ENCODE assay signal across 11 mouse cellular contexts in the genomic region with DNA sequence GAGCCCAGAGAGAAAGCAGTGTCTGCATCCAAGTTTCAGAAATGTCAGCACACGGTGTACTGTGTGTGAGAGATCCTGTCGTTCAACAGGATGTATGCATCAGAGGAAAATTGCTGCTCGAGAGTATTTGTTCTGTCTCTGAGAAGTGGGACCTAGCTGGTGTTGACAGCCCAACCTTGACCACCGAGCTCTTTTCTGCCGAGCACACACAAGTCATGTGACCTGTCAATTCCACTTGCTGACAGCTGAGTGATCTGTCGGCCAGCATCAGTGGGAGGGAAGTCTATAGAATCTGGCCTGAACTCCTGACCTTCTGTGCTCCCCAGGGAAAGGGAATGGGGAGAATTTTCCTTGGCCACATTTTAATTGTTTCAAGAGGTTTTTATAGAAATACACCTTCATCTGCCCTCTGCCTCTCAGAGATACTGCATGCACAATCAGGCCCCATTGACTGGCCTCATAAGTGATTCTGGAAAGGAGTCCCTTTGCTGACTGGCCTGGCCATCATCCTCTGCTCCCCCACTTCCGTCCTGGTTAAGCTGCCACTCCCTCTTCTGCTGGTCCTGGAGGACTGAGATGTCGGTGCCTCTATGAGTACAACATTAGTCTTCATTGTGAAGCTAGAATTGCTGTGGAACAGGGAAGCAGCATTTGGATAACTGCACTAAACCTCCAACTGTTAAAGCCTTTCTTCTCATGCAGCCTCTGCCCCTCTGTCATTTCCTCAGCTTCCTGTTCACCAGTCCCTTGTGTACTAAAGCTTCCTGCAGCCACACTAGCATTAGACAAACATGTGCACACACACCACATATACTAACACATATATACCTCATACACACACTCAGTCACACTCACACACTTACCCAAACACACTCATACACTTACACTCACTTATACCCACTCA. TPM values are rescaled to one million over a fixed set of nuclear protein-coding genes. Genes with fewer than 3 reads are reported as not detected.
DNase-seq lines count a peak whose midpoint lies in the region; ATAC-seq and TF ChIP-seq lines count a peak whose summit lies in the region.
"Had no signal": no experiment of that assay in that cellular context is flagged by ENCODE, and none has a peak within 500 bp of the region (broad histone marks: within the 10 kb centered on the region; RNA-seq: fewer than 3 reads in every experiment).

No protein-coding gene starts in this region.

- no peaks in the 10 kb centered on the region for H3K9me3 ChIP-seq in kidney, postnatal 0 days (replicated peaks; ENCODE audit: low read length)
- H3K9me3 ChIP-seq in embryonic facial prominence, embryonic 10.5 days: no peaks in the 10 kb centered on the region
- no peaks in the 10 kb centered on the region for H3K9me3 ChIP-seq in heart, postnatal 0 days (replicated peaks; ENCODE audit: control insufficient read depth, low read length)
- no peaks in the 10 kb centered on the region for H3K9me3 ChIP-seq in midbrain, embryonic 11.5 days (ENCODE audit: control insufficient read depth, low read length)

- H3K9ac ChIP-seq in kidney, postnatal 0 days (ENCODE audit: low read depth, low read length): no peak overlapping the region
- no peak overlapping the region for H3K9ac ChIP-seq in heart, postnatal 0 days (replicated peaks; ENCODE audit: low read depth, low read length)
- H3K9ac ChIP-seq in midbrain, embryonic 11.5 days (ENCODE audit: low read length): no peak overlapping the region

- TF ChIP-seq CTCF in kidney, postnatal 0 days (IDR thresholded peaks at IDR 0.05; ENCODE audit: low read depth): no peak
- TF ChIP-seq CTCF in heart, postnatal 0 days (IDR thresholded peaks at IDR 0.05; ENCODE audit: low read depth): no peak

- H3K4me1 ChIP-seq in kidney, postnatal 0 days (replicated peaks; ENCODE audit: insufficient read depth, low read length): no peaks in the 10 kb centered on the region
- peaks cover 33% of the 10 kb centered on the region for H3K4me1 ChIP-seq in embryonic facial prominence, embryonic 10.5 days
- H3K4me1 ChIP-seq in heart, postnatal 0 days (ENCODE audit: control insufficient read depth, insufficient read depth): peaks cover 27% of the 10 kb centered on the region
- H3K4me1 ChIP-seq in midbrain, embryonic 11.5 days (ENCODE audit: control insufficient read depth, insufficient read depth, low read length): peaks cover 12% of the 10 kb centered on the region

- no peaks in the 10 kb centered on the region for H3K36me3 ChIP-seq in kidney, postnatal 0 days (ENCODE audit: insufficient read depth, low read length)
- no peaks in the 10 kb centered on the region for H3K36me3 ChIP-seq in embryonic facial prominence, embryonic 10.5 days (replicated peaks)
- H3K36me3 ChIP-seq in heart, postnatal 0 days (replicated peaks; ENCODE audit: control insufficient read depth, insufficient read depth, low read length): peaks cover 25% of the 10 kb centered on the region
- no peaks in the 10 kb centered on the region for H3K36me3 ChIP-seq in midbrain, embryonic 11.5 days (ENCODE audit: control insufficient read depth, insufficient read depth, low read length)

- 0 out of 2 replicates have a peak overlapping the region, but pooled peaks have one; percentile 2 for H3K27ac ChIP-seq in kidney, postnatal 0 days
- H3K27ac ChIP-seq in embryonic facial prominence, embryonic 10.5 days (replicated peaks): peak overlapping the region; percentile 63; the same call in 1 of the 2 replicates
- peak overlapping the region; percentile 75 for H3K27ac ChIP-seq in heart, postnatal 0 days (ENCODE audit: low read depth)
- H3K27ac ChIP-seq in midbrain, embryonic 11.5 days (ENCODE audit: low read depth, low read length): no peak overlapping the region

- 37% methylated on average over 8 of the region's 8 CpGs for WGBS in kidney, postnatal 0 days
- 24% methylated on average over 8 of the region's 8 CpGs for WGBS in embryonic facial prominence, embryonic 10.5 days
- 4% methylated on average over 8 of the region's 8 CpGs for WGBS in heart, postnatal 0 days
- 25% methylated on average over 8 of the region's 8 CpGs for WGBS in midbrain, embryonic 11.5 days

- H3K27me3 ChIP-seq in kidney, postnatal 0 days (ENCODE audit: insufficient read depth, low read length): no peaks in the 10 kb centered on the region
- peaks cover 2% of the 10 kb centered on the region; the same call in 1 of the 2 replicates for H3K27me3 ChIP-seq in embryonic facial prominence, embryonic 10.5 days (replicated peaks; ENCODE audit: low read depth, poor library complexity, severe bottlenecking)
- H3K27me3 ChIP-seq in heart, postnatal 0 days (ENCODE audit: control insufficient read depth, insufficient read depth, low read length): no peaks in the 10 kb centered on the region
- no peaks in the 10 kb centered on the region for H3K27me3 ChIP-seq in midbrain, embryonic 11.5 days (ENCODE audit: control insufficient read depth, insufficient read depth, low read length)

- ATAC-seq in kidney, postnatal 0 days (replicated peaks; ENCODE audit: low FRiP score, low read depth): no peak
- ATAC-seq in heart, postnatal 0 days (ENCODE audit: insufficient read depth, low read depth): peak; percentile 85
- ATAC-seq in midbrain, embryonic 11.5 days (ENCODE audit: low FRiP score): peak; percentile 81
- ATAC-seq: activated CD4-positive, CD25-positive, alpha-beta regulatory T cell, adult 4 months; intestine, postnatal 0 days had no signal

- H3K4me2 ChIP-seq in kidney, postnatal 0 days (ENCODE audit: low read length): no peak overlapping the region
- H3K4me2 ChIP-seq in heart, postnatal 0 days (ENCODE audit: low read depth, low read length): 0 out of 2 replicates have a peak overlapping the region, but pooled peaks have one; percentile 3
- H3K4me2 ChIP-seq in midbrain, embryonic 11.5 days: no peak overlapping the region

- DNase-seq in kidney, postnatal 0 days (ENCODE audit: low spot score): peak; percentile 15
- no peak for DNase-seq in kidney, adult 11 months
- DNase-seq in embryonic facial prominence, embryonic 10.5 days (ENCODE audit: low spot score): peak; percentile 63
- DNase-seq in heart, postnatal 0 days (ENCODE audit: low spot score): peak; percentile 76
- DNase-seq in midbrain, embryonic 11.5 days (ENCODE audit: low spot score, missing footprints): peak; percentile 53
- DNase-seq in cerebellum, adult 9-11 months: no peak
- DNase-seq in left cerebral cortex, adult 8-10 months (ENCODE audit: low spot score in 2 of 2): no peak
- DNase-seq in right cerebral cortex, postnatal 25 days: no peak
- DNase-seq: layer of hippocampus, adult 9-11 months had no signal

- no peak; the same call in 1 of the 2 replicates for TF ChIP-seq EP300 in heart, postnatal 0 days (IDR thresholded peaks at IDR 0.05; ENCODE audit: low read depth)

- H3K4me3 ChIP-seq in kidney, postnatal 0 days (replicated peaks; ENCODE audit: low read depth, low read length): no peak overlapping the region
- H3K4me3 ChIP-seq in embryonic facial prominence, embryonic 10.5 days: no peak overlapping the region
- no peak overlapping the region for H3K4me3 ChIP-seq in heart, postnatal 0 days (ENCODE audit: low read depth, low read length)
- H3K4me3 ChIP-seq in midbrain, embryonic 11.5 days (ENCODE audit: low read depth, low read length): no peak overlapping the region

RNA-seq across cellular contexts. Expression of gene Cdca7l, which starts 59.3 kb away (rescaled TPM):
- polyA plus RNA-seq in kidney, postnatal 0 days (2015; fragmentation: Nextera tagmentation; extraction: Ambion mirVana): 34.8 and 41.4 TPM in 2 replicates
- 52.1 and 55.4 TPM in 2 replicates for polyA plus RNA-seq in embryonic facial prominence, embryonic 10.5 days (2016; fragmentation: Nextera tagmentation; extraction: Ambion mirVana)
- 1.4 and 2.7 TPM in 2 replicates for total RNA-seq in heart, postnatal 0 days (2014; rRNA removed; ENCODE audit: low replicate concordance)
- 3.7 and 4.1 TPM in 2 replicates for polyA plus RNA-seq in heart, postnatal 0 days (2015; fragmentation: Nextera tagmentation; extraction: Ambion mirVana)
- 41.2 and 45.2 TPM in 2 replicates for polyA plus RNA-seq in midbrain, embryonic 11.5 days (2014; fragmentation: Nextera tagmentation; extraction: Ambion mirVana)
- total RNA-seq in left cerebral cortex, adult 8-10 months (2022): 1 to 10 TPM in 1 of 4 experiments, under 1 TPM in 3; 0.39 to 1.3 (median 0.67) TPM

Comparison
In these comparisons a context has a peak if more than half of its experiments do, and no peak if none do; other contexts are left out.
1. DNase-seq: peak in kidney, postnatal 0 days (single experiment), embryonic facial prominence, embryonic 10.5 days (single experiment), heart, postnatal 0 days (single experiment) and midbrain, embryonic 11.5 days (single experiment); none in kidney, adult 11 months (single experiment), cerebellum, adult 9-11 months (single experiment), left cerebral cortex, adult 8-10 months (0 of 2) and right cerebral cortex, postnatal 25 days (single experiment).